Mouse (Mus musculus): ENCODE results near the gene Derl3. TPM values are rescaled to one million over a fixed set of nuclear protein-coding genes. Genes with fewer than 3 reads are reported as not detected.
A peak's percentile ranks its signal among the peaks of the same experiment; 100 is the strongest.
"Not testable (repeated sequence)": the region's sequence is repeated elsewhere in the genome, so short reads cannot be mapped to it uniquely, and the experiment has no call there.

Derl3 gene
- polyA plus RNA-seq (2014; fragmentation: Nextera tagmentation; extraction: Ambion mirVana), result 2.9 and 3.3 TPM in 2 replicates

- H3K4me1 ChIP-seq (replicated peaks; ENCODE audit: control insufficient read depth, insufficient read depth, low read length), result peaks cover 2% of the 10 kb centered on the region; the same call in 1 of the 2 replicates
- peak within 1 kb of the TSS; percentile 40; the same call in 1 of the 2 replicates for H3K9ac ChIP-seq (ENCODE audit: low read depth, low read length)
- H3K27ac ChIP-seq (ENCODE audit: low read depth, low read length), result no peak within 1 kb of the TSS
- H3K36me3 ChIP-seq (ENCODE audit: control insufficient read depth, insufficient read depth, low read length), result peaks cover 10% of the 10 kb centered on the region
- WGBS, result under 1% methylated on average over 47 of the region's 51 CpGs
- peak within 1 kb of the TSS; percentile 28 for H3K4me3 ChIP-seq (ENCODE audit: low read depth, low read length)
- peak within 1 kb of the TSS; percentile 80 for H3K4me2 ChIP-seq (replicated peaks; ENCODE audit: low read depth, low read length)
- DNase-seq (ENCODE audit: low spot score) (peak; percentile 96), ATAC-seq (ENCODE audit: low FRiP score) (peak; percentile 99)
- no peaks in the 10 kb centered on the region for H3K27me3 ChIP-seq (ENCODE audit: control insufficient read depth, insufficient read depth, low read length)
- no peaks in the 10 kb centered on the region for H3K9me3 ChIP-seq (ENCODE audit: control insufficient read depth, low read length)
These were observed at the start of gene Derl3 for GRCm38 (mm10) chr10:75893089-75893750. Gene Derl3 (plus strand): TSS chr10:75893413.

DNA sequence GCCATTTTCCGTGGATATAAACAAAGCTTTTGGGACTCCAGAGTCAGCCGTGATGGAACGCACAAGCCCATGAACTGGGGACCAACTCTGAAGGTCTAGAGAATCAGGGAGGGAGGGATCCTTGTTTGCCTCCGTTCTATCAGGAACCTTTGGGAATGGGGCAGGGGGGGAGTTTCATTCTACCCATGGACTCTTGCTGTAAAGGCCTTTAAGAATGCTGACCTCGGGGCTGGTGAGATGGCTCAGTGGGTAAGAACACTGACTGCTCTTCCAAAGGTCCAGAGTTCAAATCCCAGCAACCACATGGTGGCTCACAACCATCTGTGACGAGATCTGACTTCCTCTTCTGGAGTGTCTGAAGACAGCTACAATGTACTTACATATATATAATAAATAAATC is 49.3 kb upstream of the Derl3 start:
- not testable (repeated sequence) for H3K27me3 ChIP-seq (ENCODE audit: control insufficient read depth, insufficient read depth, low read length); DNase-seq (ENCODE audit: low spot score); H3K4me2 ChIP-seq (replicated peaks; ENCODE audit: low read depth, low read length); H3K9ac ChIP-seq (ENCODE audit: low read depth, low read length); H3K4me3 ChIP-seq (ENCODE audit: low read depth, low read length); H3K4me1 ChIP-seq (replicated peaks; ENCODE audit: control insufficient read depth, insufficient read depth, low read length); ATAC-seq (ENCODE audit: low FRiP score); H3K36me3 ChIP-seq (ENCODE audit: control insufficient read depth, insufficient read depth, low read length); H3K9me3 ChIP-seq (ENCODE audit: control insufficient read depth, low read length); H3K27ac ChIP-seq (ENCODE audit: low read depth, low read length)
- 83% methylated on average over 6 of the region's 6 CpGs for WGBS

DNA sequence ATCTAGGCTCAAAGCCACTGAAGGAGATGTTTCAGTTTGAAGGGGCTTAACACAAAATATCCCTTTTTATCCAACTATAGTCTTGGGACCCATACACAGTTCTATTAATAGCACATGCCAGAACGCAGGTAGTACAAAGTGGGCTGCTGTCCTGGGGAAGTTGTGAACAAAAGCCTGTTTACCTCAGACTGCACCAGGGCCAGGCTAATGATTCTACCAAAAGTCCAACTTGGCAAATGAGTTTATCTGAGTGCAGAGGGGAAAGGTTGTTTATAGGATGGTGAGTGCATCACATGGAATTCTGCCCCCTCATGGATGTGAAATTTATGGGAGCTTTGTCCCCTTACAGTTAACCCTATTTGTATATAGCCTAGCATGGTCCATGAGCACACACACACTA is 48.4 kb upstream of the Derl3 start:
- no peak for ATAC-seq (ENCODE audit: low FRiP score)

DNA sequence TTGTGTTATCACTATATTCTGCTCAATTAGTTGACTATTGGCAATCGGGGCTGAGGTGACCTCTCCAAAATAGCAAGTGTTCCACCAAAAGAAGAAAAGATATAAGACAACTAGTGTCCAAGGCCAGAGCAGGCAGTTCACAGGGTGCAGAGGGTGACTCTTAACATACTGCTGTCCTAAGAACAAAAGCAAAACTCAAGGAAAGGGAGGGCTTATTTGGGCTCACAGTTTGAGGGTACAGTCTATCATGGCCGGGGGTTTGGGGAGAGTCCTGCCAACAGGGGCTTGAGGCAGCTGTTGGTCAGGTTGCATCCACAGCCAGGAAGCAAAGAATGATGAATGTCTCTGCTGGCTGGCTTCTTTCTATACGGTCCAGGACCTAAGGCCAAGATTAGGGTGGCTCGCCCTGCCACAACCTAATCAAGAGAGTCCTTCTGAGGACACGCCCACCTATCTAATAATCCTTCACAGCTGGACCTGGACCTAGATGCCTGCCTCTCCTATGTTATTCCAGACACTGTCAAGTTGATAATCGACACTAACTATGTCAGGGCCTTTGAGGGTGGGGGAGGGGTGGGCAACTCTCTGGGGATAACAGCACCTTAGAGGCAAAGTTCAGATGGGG is 47.8 kb upstream of the Derl3 start:
- DNase-seq (ENCODE audit: low spot score) (no peak), ATAC-seq (ENCODE audit: low FRiP score) (no peak)
- WGBS, result 73% methylated on average over 6 of the region's 6 CpGs
- Histone ChIP-seq H3K9ac (ENCODE audit: low read depth, low read length) (no peak overlapping the region), H3K4me2 (replicated peaks; ENCODE audit: low read depth, low read length) (no peak overlapping the region), H3K4me3 (ENCODE audit: low read depth, low read length) (no peak overlapping the region), H3K27ac (ENCODE audit: low read depth, low read length) (no peak overlapping the region), H3K9me3 (ENCODE audit: control insufficient read depth, low read length) (no peaks in the 10 kb centered on the region), H3K4me1 (replicated peaks; ENCODE audit: control insufficient read depth, insufficient read depth, low read length) (no peaks in the 10 kb centered on the region), H3K36me3 (ENCODE audit: control insufficient read depth, insufficient read depth, low read length) (no peaks in the 10 kb centered on the region), H3K27me3 (ENCODE audit: control insufficient read depth, insufficient read depth, low read length) (no peaks in the 10 kb centered on the region)

More for the DNA sequence above, 48.4 kb upstream of the Derl3 start:
- H3K4me3 ChIP-seq (ENCODE audit: low read depth, low read length), result no peak overlapping the region
- no peaks in the 10 kb centered on the region for H3K4me1 ChIP-seq (replicated peaks; ENCODE audit: control insufficient read depth, insufficient read depth, low read length)
- H3K4me2 ChIP-seq (replicated peaks; ENCODE audit: low read depth, low read length), result no peak overlapping the region
- no peak overlapping the region for H3K9ac ChIP-seq (ENCODE audit: low read depth, low read length)
- H3K9me3 ChIP-seq (ENCODE audit: control insufficient read depth, low read length), result no peaks in the 10 kb centered on the region
- no peaks in the 10 kb centered on the region for H3K27me3 ChIP-seq (ENCODE audit: control insufficient read depth, insufficient read depth, low read length)
- H3K27ac ChIP-seq (ENCODE audit: low read depth, low read length), result no peak overlapping the region
- 89% methylated on average over 1 of the region's 1 CpGs for WGBS
- H3K36me3 ChIP-seq (ENCODE audit: control insufficient read depth, insufficient read depth, low read length), result no peaks in the 10 kb centered on the region
- DNase-seq (ENCODE audit: low spot score), result no peak

GRCm38 (mm10) chr10:75848382-75848781 is 44.8 kb upstream of the Derl3 start:
- ATAC-seq (ENCODE audit: low FRiP score), result no peak
- 18% methylated on average over 3 of the region's 3 CpGs for WGBS

DNA sequence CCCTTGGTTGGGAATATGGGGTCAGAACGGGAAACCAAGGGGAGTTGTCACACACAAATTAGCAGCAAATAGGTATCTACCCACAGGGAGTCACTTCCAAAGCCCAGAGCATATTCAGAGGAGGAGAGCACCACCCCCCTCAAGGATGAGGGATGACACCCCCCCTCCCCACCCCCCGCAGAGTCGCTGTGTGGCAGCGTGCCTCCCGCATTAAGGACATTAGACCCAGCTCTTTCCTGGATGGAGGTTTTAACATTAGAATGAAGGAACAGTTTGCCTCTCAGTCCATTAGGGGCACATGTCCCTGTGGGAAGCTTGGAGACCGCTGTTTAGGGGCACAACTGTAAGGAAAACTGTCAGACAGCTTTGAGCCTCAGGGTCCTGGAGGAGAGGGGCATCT is 42.1 kb upstream of the Derl3 start:
- 2% methylated on average over 6 of the region's 6 CpGs for WGBS
- Histone ChIP-seq H3K9ac (ENCODE audit: low read depth, low read length) (no peak overlapping the region), H3K4me1 (replicated peaks; ENCODE audit: control insufficient read depth, insufficient read depth, low read length) (no peaks in the 10 kb centered on the region), H3K4me2 (replicated peaks; ENCODE audit: low read depth, low read length) (no peak overlapping the region), H3K4me3 (ENCODE audit: low read depth, low read length) (no peak overlapping the region), H3K36me3 (ENCODE audit: control insufficient read depth, insufficient read depth, low read length) (no peaks in the 10 kb centered on the region), H3K9me3 (ENCODE audit: control insufficient read depth, low read length) (no peaks in the 10 kb centered on the region), H3K27ac (ENCODE audit: low read depth, low read length) (no peak overlapping the region), H3K27me3 (ENCODE audit: control insufficient read depth, insufficient read depth, low read length) (no peaks in the 10 kb centered on the region)
- no peak for ATAC-seq (ENCODE audit: low FRiP score)
- DNase-seq (ENCODE audit: low spot score), result peak; percentile 31

More at GRCm38 (mm10) chr10:75848382-75848781, 44.8 kb upstream of the Derl3 start:
- no peaks in the 10 kb centered on the region for H3K27me3 ChIP-seq (ENCODE audit: control insufficient read depth, insufficient read depth, low read length)
- H3K9me3 ChIP-seq (ENCODE audit: control insufficient read depth, low read length), result no peaks in the 10 kb centered on the region
- no peaks in the 10 kb centered on the region for H3K36me3 ChIP-seq (ENCODE audit: control insufficient read depth, insufficient read depth, low read length)
- H3K4me2 ChIP-seq (replicated peaks; ENCODE audit: low read depth, low read length), result no peak overlapping the region
- no peak overlapping the region for H3K27ac ChIP-seq (ENCODE audit: low read depth, low read length)
- no peaks in the 10 kb centered on the region for H3K4me1 ChIP-seq (replicated peaks; ENCODE audit: control insufficient read depth, insufficient read depth, low read length)
- H3K4me3 ChIP-seq (ENCODE audit: low read depth, low read length), result no peak overlapping the region
- H3K9ac ChIP-seq (ENCODE audit: low read depth, low read length), result no peak overlapping the region
- DNase-seq (ENCODE audit: low spot score), result no peak

DNA sequence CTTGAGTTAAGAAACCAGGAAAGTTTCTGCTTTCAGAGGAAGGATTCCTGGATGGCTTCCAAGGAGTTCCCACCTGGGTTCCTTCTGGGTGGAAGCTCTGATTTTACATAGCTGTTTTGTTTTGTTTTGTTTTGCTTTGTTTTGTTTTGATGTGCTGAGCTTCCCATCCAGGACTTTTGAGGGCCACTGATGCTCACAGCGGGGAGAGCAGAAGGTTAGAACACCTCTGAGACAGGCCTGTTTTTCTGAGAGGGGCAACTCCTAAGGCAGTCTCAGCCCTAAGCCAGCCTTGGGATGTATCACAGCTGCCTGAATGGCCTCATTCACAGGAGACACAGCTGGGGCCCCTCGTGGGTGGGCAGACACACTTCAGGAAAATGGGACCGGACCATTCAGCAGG is 41.5 kb upstream of the Derl3 start:
- no peak overlapping the region for H3K4me2 ChIP-seq (replicated peaks; ENCODE audit: low read depth, low read length)
- no peaks in the 10 kb centered on the region for H3K36me3 ChIP-seq (ENCODE audit: control insufficient read depth, insufficient read depth, low read length)
- H3K27ac ChIP-seq (ENCODE audit: low read depth, low read length), result no peak overlapping the region
- no peaks in the 10 kb centered on the region for H3K27me3 ChIP-seq (ENCODE audit: control insufficient read depth, insufficient read depth, low read length)
- no peak for ATAC-seq (ENCODE audit: low FRiP score)
- no peaks in the 10 kb centered on the region for H3K9me3 ChIP-seq (ENCODE audit: control insufficient read depth, low read length)
- H3K4me1 ChIP-seq (replicated peaks; ENCODE audit: control insufficient read depth, insufficient read depth, low read length), result no peaks in the 10 kb centered on the region
- no peak overlapping the region for H3K4me3 ChIP-seq (ENCODE audit: low read depth, low read length)
- 25% methylated on average over 3 of the region's 3 CpGs for WGBS
- no peak overlapping the region for H3K9ac ChIP-seq (ENCODE audit: low read depth, low read length)
- no peak for DNase-seq (ENCODE audit: low spot score)

DNA sequence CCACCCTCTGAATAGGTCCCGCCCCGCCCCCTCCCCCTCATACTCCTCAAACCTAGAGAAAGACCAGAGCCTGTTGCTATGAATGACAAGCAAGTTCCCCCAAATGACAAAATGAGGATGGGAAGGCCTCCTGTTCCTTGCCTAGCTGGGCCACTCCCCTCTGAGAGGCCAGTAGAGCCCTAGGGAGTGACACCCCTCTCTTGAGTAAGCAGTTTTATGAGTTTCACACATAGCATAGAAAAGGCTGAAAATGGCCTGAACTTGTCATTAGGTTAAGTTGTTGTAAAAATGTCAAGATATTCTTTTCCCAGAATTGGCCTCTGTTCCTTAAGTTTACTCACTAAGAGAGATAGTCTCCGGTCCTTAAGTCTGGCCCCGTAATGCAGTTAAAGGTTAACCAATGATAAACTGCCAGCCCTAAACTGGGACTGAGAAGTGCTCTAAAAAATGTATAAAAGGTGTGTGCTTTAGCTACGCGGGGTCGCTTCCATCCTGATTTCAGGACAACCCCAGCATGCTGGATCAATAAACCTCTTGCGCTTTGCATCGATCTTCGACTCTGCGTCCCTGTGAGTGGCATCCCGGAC is 40.6 kb upstream of the Derl3 start:
- Histone ChIP-seq H3K36me3 (ENCODE audit: control insufficient read depth, insufficient read depth, low read length) (no peaks in the 10 kb centered on the region), H3K4me1 (replicated peaks; ENCODE audit: control insufficient read depth, insufficient read depth, low read length) (no peaks in the 10 kb centered on the region; the same call in 1 of the 2 replicates), H3K4me3 (ENCODE audit: low read depth, low read length) (no peak overlapping the region), H3K9me3 (ENCODE audit: control insufficient read depth, low read length) (no peaks in the 10 kb centered on the region), H3K27me3 (ENCODE audit: control insufficient read depth, insufficient read depth, low read length) (no peaks in the 10 kb centered on the region), H3K27ac (ENCODE audit: low read depth, low read length) (no peak overlapping the region), H3K4me2 (replicated peaks; ENCODE audit: low read depth, low read length) (no peak overlapping the region), H3K9ac (ENCODE audit: low read depth, low read length) (no peak overlapping the region)
- DNase-seq (ENCODE audit: low spot score), result no peak
- WGBS, result 96% methylated on average over 12 of the region's 12 CpGs
- ATAC-seq (ENCODE audit: low FRiP score), result no peak

Measured in hindbrain, embryonic 11.5 days (tissue).